Mouse (Mus musculus): ENCODE results near the gene A930017K11Rik. TPM values are rescaled to one million over a fixed set of nuclear protein-coding genes. Genes with fewer than 3 reads are reported as not detected.

The A930017K11Rik gene
- 0.20 and 0.55 TPM in 2 replicates for polyA plus RNA-seq (2016; fragmentation: Nextera tagmentation; extraction: Ambion mirVana)

DNA sequence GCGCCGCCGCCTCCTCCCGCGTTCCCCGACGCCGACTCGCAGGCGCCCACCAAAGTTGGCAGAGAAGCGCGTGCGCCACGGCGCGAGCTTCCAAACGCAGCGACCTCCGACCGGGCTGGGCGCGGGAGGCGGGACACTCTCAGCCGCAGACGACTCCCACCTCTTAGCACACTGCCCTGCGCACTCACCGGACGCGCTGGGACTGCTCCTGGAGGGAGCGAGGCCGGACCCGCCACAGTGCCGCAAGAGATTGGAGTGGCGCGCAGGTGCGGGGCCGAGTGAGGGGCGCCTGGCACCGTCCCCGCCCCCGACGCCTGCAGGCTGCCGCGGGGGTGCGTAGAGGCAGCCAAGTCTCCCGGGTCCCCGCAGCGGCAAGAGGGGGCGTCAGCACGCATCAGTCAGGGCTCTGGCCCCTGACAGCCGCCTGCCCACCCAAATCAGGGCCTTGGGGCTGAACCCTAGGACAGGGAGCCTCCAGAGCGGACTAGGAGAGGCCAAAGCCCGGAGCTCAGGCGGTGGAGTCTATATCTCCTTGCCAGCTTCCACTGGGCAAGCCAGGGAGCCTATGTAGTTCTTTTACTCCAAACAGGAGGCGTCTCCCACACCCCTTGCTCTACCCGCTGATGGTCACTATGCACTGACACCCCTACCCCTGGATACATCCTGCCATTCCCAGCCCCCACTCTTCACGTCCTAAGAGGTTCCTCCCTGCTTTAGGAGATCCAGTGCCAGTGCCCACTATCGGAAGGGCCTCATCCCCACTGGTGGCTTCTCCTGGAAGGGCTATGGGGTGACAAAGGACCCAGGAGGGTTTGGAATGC is at the start of gene A930017K11Rik:
TSS of gene A930017K11Rik (minus strand) at position 763 of the 821 bp plus-strand sequence.
- H3K27ac ChIP-seq, result peak within 1 kb of the TSS; percentile 67
- H3K36me3 ChIP-seq, result no peaks in the 10 kb centered on the region
- peak within 1 kb of the TSS; percentile 67 for H3K4me3 ChIP-seq
- DNase-seq (ENCODE audit: low spot score), result no peak
- 1% methylated on average over 58 of the region's 58 CpGs for WGBS
- peaks cover 31% of the 10 kb centered on the region for H3K4me1 ChIP-seq
- peaks cover 61% of the 10 kb centered on the region for H3K27me3 ChIP-seq (ENCODE audit: insufficient read depth, poor library complexity, severe bottlenecking)
- H3K9me3 ChIP-seq, result no peaks in the 10 kb centered on the region

DNA sequence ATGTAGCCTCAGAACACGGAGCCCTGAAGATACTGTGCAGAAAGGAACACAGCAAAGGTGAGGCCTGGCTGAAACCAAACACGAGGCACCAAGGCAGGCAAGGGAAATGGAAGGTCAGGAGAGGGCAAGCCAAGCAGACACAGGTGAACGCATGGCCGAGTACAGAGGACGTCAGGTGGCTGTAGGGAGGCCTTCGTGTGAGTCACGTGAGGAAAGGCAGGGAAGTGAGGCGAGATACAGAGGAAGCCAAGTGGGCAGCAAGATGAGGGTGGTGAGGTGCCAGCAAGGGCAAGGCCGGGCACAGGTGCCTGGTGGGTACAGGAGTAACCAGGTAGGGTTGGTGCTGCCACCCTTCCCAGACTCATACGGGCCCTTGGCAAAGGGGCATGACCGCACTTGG is 46.1 kb upstream of the A930017K11Rik start:
- DNase-seq (ENCODE audit: low spot score), result no peak
- Histone ChIP-seq H3K27ac (no peak overlapping the region), H3K36me3 (peaks cover 63% of the 10 kb centered on the region), H3K27me3 (ENCODE audit: insufficient read depth, poor library complexity, severe bottlenecking) (no peaks in the 10 kb centered on the region), H3K4me3 (no peak overlapping the region), H3K4me1 (no peaks in the 10 kb centered on the region), H3K9me3 (no peaks in the 10 kb centered on the region)
- 89% methylated on average over 11 of the region's 11 CpGs for WGBS

DNA sequence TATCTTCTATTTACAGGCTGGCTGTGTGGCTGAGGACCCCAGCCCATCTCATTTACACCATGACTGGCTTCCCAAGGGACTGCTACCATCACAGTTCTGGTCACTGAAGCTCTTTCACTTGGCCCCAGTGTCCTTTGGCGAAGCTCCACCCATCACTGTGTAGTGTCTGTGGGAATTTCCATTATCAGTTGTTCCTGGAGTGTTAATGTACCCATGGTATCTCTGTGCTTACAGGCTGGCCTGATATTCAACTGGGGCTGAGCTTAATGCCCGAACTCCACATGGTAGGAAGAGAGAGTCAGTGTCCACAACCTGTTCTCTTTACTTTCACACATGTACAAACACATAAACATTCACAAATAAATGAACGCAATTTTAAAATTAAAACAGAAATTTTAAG is 41.1 kb upstream of the A930017K11Rik start:
- H3K4me1 ChIP-seq, result no peaks in the 10 kb centered on the region
- DNase-seq (ENCODE audit: low spot score), result no peak
- no peak overlapping the region for H3K4me3 ChIP-seq
- 64% methylated on average over 3 of the region's 3 CpGs for WGBS
- H3K27me3 ChIP-seq (ENCODE audit: insufficient read depth, poor library complexity, severe bottlenecking), result no peaks in the 10 kb centered on the region
- H3K27ac ChIP-seq, result no peak overlapping the region
- H3K36me3 ChIP-seq, result peaks cover 84% of the 10 kb centered on the region
- no peaks in the 10 kb centered on the region for H3K9me3 ChIP-seq

DNA sequence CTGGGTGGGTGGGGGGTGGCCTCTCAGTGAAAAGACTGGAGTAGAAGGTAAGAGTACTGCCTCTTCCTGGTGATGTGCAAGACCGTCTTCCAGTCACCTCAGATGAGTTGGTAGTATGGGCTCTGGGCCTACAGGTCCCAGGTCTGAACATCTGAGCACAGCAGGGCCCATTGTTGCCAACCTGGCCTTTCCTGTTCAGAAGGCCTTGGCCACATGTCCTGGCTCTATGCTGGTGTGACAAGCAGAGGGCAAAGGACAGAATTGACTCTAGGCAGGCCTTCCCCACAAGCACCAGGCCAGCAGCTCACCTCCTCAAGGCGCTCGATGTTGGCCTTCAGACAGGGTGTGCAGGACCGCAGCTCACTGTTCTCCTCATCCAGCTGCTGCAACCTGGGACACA is 39.9 kb upstream of the A930017K11Rik start:
- H3K36me3 ChIP-seq, result peaks cover 78% of the 10 kb centered on the region
- WGBS, result 96% methylated on average over 4 of the region's 4 CpGs
- H3K9me3 ChIP-seq, result no peaks in the 10 kb centered on the region
- no peaks in the 10 kb centered on the region for H3K27me3 ChIP-seq (ENCODE audit: insufficient read depth, poor library complexity, severe bottlenecking)
- no peak for DNase-seq (ENCODE audit: low spot score)
- H3K4me3 ChIP-seq, result no peak overlapping the region
- no peak overlapping the region for H3K27ac ChIP-seq
- no peaks in the 10 kb centered on the region for H3K4me1 ChIP-seq

DNA sequence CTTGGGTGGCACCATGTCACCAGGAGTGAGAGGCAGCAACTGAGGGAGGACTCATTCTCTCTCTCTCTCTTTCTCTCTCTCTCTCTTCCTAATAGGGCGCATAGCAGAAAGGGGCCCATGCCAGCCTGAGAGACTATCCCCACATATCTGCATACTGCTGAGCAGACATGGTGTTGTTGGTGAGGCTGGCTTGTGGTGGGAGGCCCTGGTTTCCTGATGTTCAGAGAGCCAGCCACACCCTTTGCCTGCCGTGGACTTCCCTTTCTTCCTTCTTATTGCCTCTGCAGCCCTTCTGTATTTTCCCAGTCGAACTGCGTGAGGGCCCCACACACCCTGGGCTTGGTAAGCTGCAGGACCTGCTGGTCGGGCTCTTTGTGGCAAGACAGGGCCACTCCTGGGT is 38.0 kb upstream of the A930017K11Rik start:
- H3K36me3 ChIP-seq, result peaks cover 62% of the 10 kb centered on the region
- 86% methylated on average over 5 of the region's 5 CpGs for WGBS
- DNase-seq (ENCODE audit: low spot score), result no peak
- H3K4me1 ChIP-seq, result no peaks in the 10 kb centered on the region
- H3K9me3 ChIP-seq, result no peaks in the 10 kb centered on the region
- no peak overlapping the region for H3K4me3 ChIP-seq
- H3K27me3 ChIP-seq (ENCODE audit: insufficient read depth, poor library complexity, severe bottlenecking), result no peaks in the 10 kb centered on the region
- H3K27ac ChIP-seq, result no peak overlapping the region

DNA sequence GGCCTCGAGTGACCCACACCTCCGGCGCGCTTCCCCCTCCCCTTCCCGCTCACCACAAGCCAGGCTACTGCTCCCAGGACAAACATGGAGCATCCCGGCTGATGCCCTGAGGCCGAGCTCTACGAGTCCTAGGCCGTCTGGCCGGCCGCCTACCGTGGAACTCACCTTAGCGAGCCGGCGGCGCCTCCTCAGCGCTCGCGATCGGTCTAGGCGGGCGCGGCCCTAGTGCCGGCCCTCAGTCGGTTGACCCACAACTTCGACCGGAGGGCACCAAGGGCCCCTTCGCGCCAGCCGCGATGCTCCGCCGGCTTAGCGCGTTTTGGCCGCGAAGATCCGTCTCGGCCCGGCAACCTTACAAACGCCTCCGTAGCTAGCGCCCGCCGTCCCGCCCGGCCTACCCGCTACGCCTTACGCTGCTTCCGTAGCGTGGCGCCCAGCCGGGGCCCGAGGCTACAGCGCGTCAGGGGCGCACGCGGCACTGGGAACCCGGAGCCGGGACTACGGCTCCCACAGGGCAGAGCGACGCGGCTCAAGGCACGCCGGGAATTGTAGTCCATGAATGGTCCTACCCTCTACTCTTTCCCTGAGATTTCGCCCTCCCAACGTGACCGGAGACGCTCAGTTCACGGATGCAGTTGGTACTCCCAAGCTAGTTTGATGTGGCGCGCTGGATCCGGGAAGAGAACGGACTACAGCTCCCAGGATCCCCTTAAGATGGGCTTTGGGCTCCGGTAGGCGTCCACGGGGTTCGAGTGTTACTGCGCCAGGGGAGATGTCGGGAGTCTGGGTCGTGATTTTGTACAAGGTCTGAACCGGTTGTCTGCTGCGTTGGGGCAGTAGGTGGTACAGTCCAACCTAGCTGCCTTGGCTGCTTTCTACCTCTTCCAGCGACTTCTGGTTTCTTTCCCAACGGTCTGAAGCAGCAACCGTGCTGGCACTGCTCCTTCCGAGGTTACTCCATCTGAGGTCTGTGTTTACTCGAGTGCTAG is 33.2 kb upstream of the A930017K11Rik start, which contains the start of gene Capn15:
TSS of gene Capn15 (minus strand) at position 491 of the 989 bp plus-strand sequence.
- Histone ChIP-seq H3K27me3 (ENCODE audit: insufficient read depth, poor library complexity, severe bottlenecking) (no peaks in the 10 kb centered on the region), H3K9me3 (no peaks in the 10 kb centered on the region), H3K27ac (peak within 1 kb of the TSS; percentile 92), H3K36me3 (peaks cover 26% of the 10 kb centered on the region), H3K4me1 (peaks cover 26% of the 10 kb centered on the region), H3K4me3 (peak within 1 kb of the TSS; percentile 84)
- DNase-seq (ENCODE audit: low spot score), result peak; percentile 97
- WGBS, result under 1% methylated on average over 91 of the region's 91 CpGs

DNA sequence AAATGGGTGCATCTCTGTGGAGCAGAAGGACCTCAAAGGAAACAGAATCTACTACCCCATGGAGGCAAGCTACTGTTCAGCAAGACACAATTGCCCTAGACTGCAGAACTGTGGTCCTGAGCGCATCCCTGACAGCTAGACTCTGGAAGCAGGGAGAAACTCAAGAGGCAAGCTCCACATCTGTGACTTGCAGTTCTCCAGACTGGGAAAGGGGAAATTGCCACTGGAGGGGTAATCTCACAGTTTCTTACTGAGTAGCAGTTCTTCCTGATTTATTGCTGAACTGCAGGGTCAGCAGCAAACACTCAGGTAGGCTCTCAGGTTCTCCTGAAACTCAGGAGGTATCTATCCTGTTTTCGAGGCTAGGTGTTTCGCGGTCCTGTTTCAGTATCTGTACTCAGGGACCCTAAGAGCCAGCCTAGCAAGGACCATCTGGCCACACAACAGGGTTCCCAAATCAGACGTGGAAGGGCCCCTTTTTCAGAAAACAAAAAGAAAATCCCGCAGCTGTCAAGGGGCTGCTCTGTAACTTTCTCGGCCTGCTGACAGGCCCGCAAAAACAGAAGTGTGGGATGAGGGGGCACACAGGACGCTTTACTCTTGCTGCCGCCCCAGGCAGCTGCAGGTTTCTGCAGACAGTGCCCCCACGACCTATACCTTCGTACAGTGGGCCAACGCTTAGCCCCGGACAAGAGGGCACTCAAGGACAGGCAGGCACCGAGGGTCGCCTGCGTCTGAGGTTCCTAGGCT is 32.4 kb upstream of the A930017K11Rik start:
- peaks cover 35% of the 10 kb centered on the region for H3K4me1 ChIP-seq
- H3K4me3 ChIP-seq, result peak overlapping the region; percentile 84
- WGBS, result 15% methylated on average over 17 of the region's 17 CpGs
- DNase-seq (ENCODE audit: low spot score), result no peak
- peak overlapping the region; percentile 92 for H3K27ac ChIP-seq
- H3K27me3 ChIP-seq (ENCODE audit: insufficient read depth, poor library complexity, severe bottlenecking), result no peaks in the 10 kb centered on the region
- H3K9me3 ChIP-seq, result no peaks in the 10 kb centered on the region
- peaks cover 18% of the 10 kb centered on the region for H3K36me3 ChIP-seq

DNA sequence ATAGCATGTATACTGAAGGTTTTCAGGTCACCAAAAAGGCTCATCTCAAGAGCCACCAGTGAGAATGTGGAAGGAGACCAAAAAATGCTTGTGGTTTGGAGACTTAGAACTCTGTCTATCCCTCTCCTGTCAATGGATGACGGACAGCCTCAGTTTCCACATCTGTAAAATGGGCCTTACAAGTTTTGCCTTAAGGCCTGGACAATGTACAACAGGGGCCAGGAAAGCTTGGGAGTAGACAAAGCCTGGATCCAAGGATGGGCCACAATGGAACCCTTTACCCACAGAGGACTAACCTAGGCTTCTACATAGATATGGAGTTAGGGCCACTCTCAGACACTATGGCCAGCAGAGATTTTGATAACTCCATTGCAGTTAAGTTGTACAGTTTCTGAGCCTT is 31.7 kb upstream of the A930017K11Rik start:
- Histone ChIP-seq H3K27ac (no peak overlapping the region), H3K4me3 (peak overlapping the region; percentile 84), H3K4me1 (peaks cover 38% of the 10 kb centered on the region), H3K9me3 (no peaks in the 10 kb centered on the region), H3K27me3 (ENCODE audit: insufficient read depth, poor library complexity, severe bottlenecking) (no peaks in the 10 kb centered on the region), H3K36me3 (peaks cover 13% of the 10 kb centered on the region; the same call in 1 of the 2 replicates)
- no peak for DNase-seq (ENCODE audit: low spot score)
- 100% methylated on average over 1 of the region's 1 CpGs for WGBS

DNA sequence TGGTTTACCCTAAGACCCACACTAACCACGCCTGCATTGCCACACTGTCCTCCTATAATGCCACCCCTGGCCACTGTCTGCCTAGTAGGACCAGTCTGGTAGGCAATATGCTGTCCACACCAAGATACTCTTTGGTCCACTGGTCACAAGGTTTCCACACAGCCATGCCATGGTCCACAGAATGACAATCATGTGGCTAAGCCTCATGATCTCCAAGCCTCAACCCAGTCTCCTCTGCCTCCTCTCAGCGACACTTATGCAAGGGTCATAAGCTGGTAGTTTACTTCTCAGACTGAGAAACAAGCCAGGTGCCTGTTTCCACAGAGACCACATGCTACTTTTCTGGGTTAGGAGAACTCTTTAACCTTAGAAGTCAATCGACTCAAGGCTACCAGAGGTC is 30.5 kb upstream of the A930017K11Rik start:
- 88% methylated on average over 3 of the region's 3 CpGs for WGBS
- Histone ChIP-seq H3K27me3 (ENCODE audit: insufficient read depth, poor library complexity, severe bottlenecking) (no peaks in the 10 kb centered on the region), H3K9me3 (no peaks in the 10 kb centered on the region), H3K36me3 (peaks cover 8% of the 10 kb centered on the region; the same call in 1 of the 2 replicates), H3K4me1 (peaks cover 38% of the 10 kb centered on the region), H3K4me3 (no peak overlapping the region), H3K27ac (no peak overlapping the region)
- DNase-seq (ENCODE audit: low spot score), result no peak

DNA sequence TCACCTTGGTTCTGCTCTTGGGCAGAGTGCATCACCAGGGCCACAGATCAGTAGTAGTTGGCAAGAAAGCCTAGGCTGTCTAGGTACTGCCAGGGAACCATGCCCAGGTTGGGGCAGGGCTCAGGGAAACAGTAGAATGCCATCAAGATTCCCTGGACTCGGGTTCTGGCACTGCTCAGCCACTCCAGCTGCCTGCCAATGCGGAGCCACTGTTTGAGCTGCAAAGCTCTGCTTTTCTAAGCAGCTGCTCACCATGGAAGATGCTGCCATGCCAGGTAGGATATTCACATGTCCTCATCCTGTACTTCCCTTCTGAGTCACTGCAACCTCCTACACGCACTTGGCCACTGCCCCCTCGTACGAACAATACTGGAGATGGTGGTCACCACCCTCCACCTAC is 28.5 kb upstream of the A930017K11Rik start:
- DNase-seq (ENCODE audit: low spot score), result no peak
- peaks cover 38% of the 10 kb centered on the region for H3K4me1 ChIP-seq
- H3K27ac ChIP-seq, result no peak overlapping the region
- WGBS, result 83% methylated on average over 5 of the region's 5 CpGs
- no peak overlapping the region for H3K4me3 ChIP-seq
- H3K36me3 ChIP-seq, result peaks cover 8% of the 10 kb centered on the region; the same call in 1 of the 2 replicates
- H3K9me3 ChIP-seq, result no peaks in the 10 kb centered on the region
- H3K27me3 ChIP-seq (ENCODE audit: insufficient read depth, poor library complexity, severe bottlenecking), result no peaks in the 10 kb centered on the region

DNA sequence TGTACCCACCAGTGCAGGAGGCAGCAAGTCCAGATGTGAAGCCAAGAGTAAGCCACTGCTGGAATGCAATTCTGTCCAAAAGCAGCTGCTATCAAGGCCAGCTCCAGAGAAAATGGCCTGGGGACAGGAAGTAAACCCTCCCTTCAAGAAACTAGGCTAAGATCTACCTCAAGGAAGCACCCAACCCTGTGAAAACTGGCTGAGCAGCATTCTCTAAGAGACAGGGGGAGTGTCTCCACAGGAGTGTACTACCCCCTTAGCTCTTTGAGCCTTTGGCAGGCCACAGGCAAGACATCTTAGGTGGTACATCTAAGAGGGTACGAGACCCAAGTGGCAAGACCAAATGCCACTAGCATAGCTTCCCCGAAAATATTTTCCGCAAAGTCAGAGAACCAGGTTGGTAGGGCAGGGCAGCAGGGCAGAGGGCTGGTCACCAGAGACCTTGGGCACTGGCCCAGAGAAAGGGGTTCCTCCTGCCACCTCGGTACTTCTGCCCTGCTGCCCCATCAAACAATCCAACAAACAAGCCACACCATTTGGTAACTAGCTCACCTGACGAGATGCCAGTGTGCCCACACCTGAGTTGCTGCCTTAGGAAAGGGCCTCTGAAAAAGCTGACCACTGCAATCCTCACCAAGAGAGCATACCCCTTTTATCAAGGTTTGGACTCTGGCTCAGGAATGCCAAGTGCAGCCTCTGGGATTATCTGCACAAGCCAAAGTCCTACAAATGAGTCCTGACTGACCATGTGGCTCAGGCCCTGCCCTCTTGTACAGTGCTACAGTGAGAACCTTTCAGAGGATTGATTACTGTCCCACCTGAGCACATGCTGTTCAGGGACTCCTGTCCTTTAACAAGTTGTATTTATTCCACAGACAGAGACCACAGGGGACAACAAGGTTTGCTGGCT is 27.7 kb upstream of the A930017K11Rik start:
- no peak overlapping the region for H3K4me3 ChIP-seq
- H3K9me3 ChIP-seq, result no peaks in the 10 kb centered on the region
- H3K36me3 ChIP-seq, result peaks cover 9% of the 10 kb centered on the region; the same call in 1 of the 2 replicates
- 87% methylated on average over 5 of the region's 5 CpGs for WGBS
- DNase-seq (ENCODE audit: low spot score), result no peak
- H3K27me3 ChIP-seq (ENCODE audit: insufficient read depth, poor library complexity, severe bottlenecking), result no peaks in the 10 kb centered on the region
- H3K4me1 ChIP-seq, result peaks cover 38% of the 10 kb centered on the region
- H3K27ac ChIP-seq, result no peak overlapping the region
